Mouse (Mus musculus) stomach, postnatal 0 days (tissue): ENCODE results near the gene Syt7. TPM values are rescaled to one million over a fixed set of nuclear protein-coding genes. Genes with fewer than 3 reads are reported as not detected.
A peak's percentile ranks its signal among the peaks of the same experiment; 100 is the strongest.

ENCODE experiments used
- ATAC-seq: fragments of 200-750 bp; cut with Nextera tagmentation; 2 replicates; pipeline ENCODE4 v1.8.0; 2017; ENCODE audit not compliant: low FRiP score, low TSS enrichment
- DNase-seq: peaks from one replicate; pipeline ENCODE4 v3.0.0-alpha.2; 2016; ENCODE audit warnings: low spot score
- H3K27ac ChIP-seq: fragments of 300-500 bp; sonication (generic); replicated peaks from 2 replicates; pipeline ENCODE4 v1.5.1; 2014; ENCODE audit warnings: mild to moderate bottlenecking, control low read depth
- H3K27me3 ChIP-seq: fragments of 300-500 bp; sonication (generic); 2 replicates; pipeline ENCODE4 v1.6.1; 2014; ENCODE audit warnings: low read length; ENCODE audit not compliant: control insufficient read depth, insufficient read depth
- H3K36me3 ChIP-seq: fragments of 300-500 bp; sonication (generic); 2 replicates; pipeline ENCODE4 v1.6.1; 2014; ENCODE audit warnings: low read length, mixed read lengths; ENCODE audit not compliant: control insufficient read depth, insufficient read depth
- H3K4me1 ChIP-seq: fragments of 300-500 bp; sonication (generic); replicated peaks from 2 replicates; pipeline ENCODE4 v1.6.1; 2014; ENCODE audit warnings: antibody characterized with exemption; ENCODE audit not compliant: control insufficient read depth, insufficient read depth
- H3K4me2 ChIP-seq: fragments of 300-500 bp; sonication (generic); replicated peaks from 2 replicates; pipeline ENCODE4 v1.6.1; 2014; ENCODE audit warnings: low read depth, mild to moderate bottlenecking, control low read depth, moderate library complexity
- H3K4me3 ChIP-seq: fragments of 300-500 bp; sonication (generic); 2 replicates; pipeline ENCODE4 v1.5.1; 2014; ENCODE audit warnings: low read depth, low read length, control low read depth
- H3K9ac ChIP-seq: fragments of 300-500 bp; sonication (generic); 2 replicates; pipeline ENCODE4 v1.6.1; 2014; ENCODE audit warnings: mild to moderate bottlenecking, low read length, control low read depth, mixed read lengths
- H3K9me3 ChIP-seq: fragments of 300-500 bp; sonication (generic); 2 replicates; pipeline ENCODE4 v1.6.1; 2016; ENCODE audit warnings: low read length; ENCODE audit not compliant: control insufficient read depth
- CTCF ChIP-seq: IDR thresholded peaks from 2 replicates; pipeline ENCODE4 v1.5.1; 2016; ENCODE audit warnings: antibody characterized with exemption, low read depth, mild to moderate bottlenecking, moderate library complexity
- EP300 ChIP-seq: optimal IDR thresholded peaks from 2 replicates; pipeline ENCODE3; 2016; ENCODE audit warnings: antibody characterized with exemption
- WGBS: fragments of 180-500 bp; shearing (Covaris S2); extraction: QIAGEN DNeasy Blood & Tissue Kit; methylation state at CpG from one replicate; pipeline ENCODE4 v1.1.7; 2014; 5-methylcytosine and 5-hydroxymethylcytosine counted together
- polyA plus RNA-seq: library from polyadenylated mRNA; unstranded; fragments of >200 nt; fragmentation: Nextera tagmentation; extraction: Ambion mirVana; gene quantifications from 2 replicates; pipeline ENCODE4 v1.2.1, GENCODE M21; 2015

Syt7 gene
- polyA plus RNA-seq, 1 experiment from 2014 or later = 2.7 TPM

GRCm38 (mm10) chr19:10496976-10497375, 108.1 kb downstream of the Syt7 start:
- DNase-seq = no peak
- WGBS = 60% methylated on average over 2 of the region's 2 CpGs
- H3K36me3 ChIP-seq = 0 out of 2 replicates have a peak, but pooled peaks cover 7% of the 10 kb centered on the region
- H3K27ac ChIP-seq = no peak overlapping the region
- no peaks in the 10 kb centered on the region for H3K9me3 ChIP-seq
- H3K9ac ChIP-seq = no peak overlapping the region
- no peaks in the 10 kb centered on the region for H3K27me3 ChIP-seq
- no peaks in the 10 kb centered on the region for H3K4me1 ChIP-seq
- H3K4me3 ChIP-seq = no peak overlapping the region
- no peak for ATAC-seq
- TF ChIP-seq CTCF (no peak), EP300 (no peak)
- no peak overlapping the region for H3K4me2 ChIP-seq

- Histone ChIP-seq H3K9me3 (no peaks in the 10 kb centered on the region), H3K27me3 (no peaks in the 10 kb centered on the region), H3K4me2 (no peak overlapping the region), H3K27ac (no peak overlapping the region), H3K4me1 (no peaks in the 10 kb centered on the region), H3K9ac (no peak overlapping the region), H3K36me3 (0 out of 2 replicates have a peak, but pooled peaks cover 8% of the 10 kb centered on the region), H3K4me3 (no peak overlapping the region)
- ATAC-seq (peak; percentile 49; the same call in 1 of the 2 replicates), DNase-seq (no peak)
- no peak for TF ChIP-seq EP300
- TF ChIP-seq CTCF = peak; percentile 22; the same call in 1 of the 2 replicates
- 42% methylated on average over 8 of the region's 8 CpGs for WGBS
Observed at GRCm38 (mm10) chr19:10497512-10498160, 108.7 kb downstream of the Syt7 start.

GRCm38 (mm10) chr19:10500581-10500980, 111.7 kb downstream of the Syt7 start:
- H3K27me3 ChIP-seq = no peaks in the 10 kb centered on the region
- H3K9me3 ChIP-seq = no peaks in the 10 kb centered on the region
- 0 out of 2 replicates have a peak, but pooled peaks cover 8% of the 10 kb centered on the region for H3K36me3 ChIP-seq
- H3K9ac ChIP-seq = no peak overlapping the region
- ATAC-seq = peak; percentile 49; the same call in 1 of the 2 replicates
- TF ChIP-seq EP300 (no peak), CTCF (no peak)
- no peaks in the 10 kb centered on the region for H3K4me1 ChIP-seq
- DNase-seq = no peak
- H3K4me2 ChIP-seq = no peak overlapping the region
- peak overlapping the region; percentile 9 for H3K27ac ChIP-seq
- no peak overlapping the region for H3K4me3 ChIP-seq
- 68% methylated on average over 8 of the region's 8 CpGs for WGBS

GRCm38 (mm10) chr19:10502571-10502970, 113.7 kb downstream of the Syt7 start:
- Histone ChIP-seq H3K9me3 (no peaks in the 10 kb centered on the region), H3K4me3 (no peak overlapping the region), H3K9ac (no peak overlapping the region), H3K4me1 (no peaks in the 10 kb centered on the region), H3K27ac (no peak overlapping the region), H3K27me3 (no peaks in the 10 kb centered on the region), H3K4me2 (no peak overlapping the region), H3K36me3 (peaks cover 11% of the 10 kb centered on the region; the same call in 1 of the 2 replicates)
- 6% methylated on average over 4 of the region's 4 CpGs for WGBS
- DNase-seq (peak; percentile 46), ATAC-seq (peak; percentile 63; the same call in 1 of the 2 replicates)
- TF ChIP-seq EP300 = no peak
- peak; percentile 93 for TF ChIP-seq CTCF

Other genes starting within 250 kb of the Syt7 start
- 36.3 TPM in 2 replicates for gene Fads1, start 206.2 kb upstream of the Syt7 start, polyA plus RNA-seq
- gene Tmem258, start 185.1 kb upstream of the Syt7 start, polyA plus RNA-seq = 330 and 370 TPM in 2 replicates
- 27.8 and 29.2 TPM in 2 replicates for gene Fen1, start 184.9 kb upstream of the Syt7 start, polyA plus RNA-seq
- gene Myrf, start 148.3 kb upstream of the Syt7 start, polyA plus RNA-seq = 9.6 and 10.7 TPM in 2 replicates
- 1.3 and 1.7 TPM in 2 replicates for gene Dagla, start 84.2 kb upstream of the Syt7 start, polyA plus RNA-seq
- gene Lrrc10b, start 68.4 kb downstream of the Syt7 start, polyA plus RNA-seq = 2.8 and 3.3 TPM in 2 replicates
- 0.15 and 0.16 TPM in 2 replicates for gene Ppp1r32, start 93.8 kb downstream of the Syt7 start, polyA plus RNA-seq
- 12.5 and 16.7 TPM in 2 replicates for gene Cpsf7, start 136.2 kb downstream of the Syt7 start, polyA plus RNA-seq
- gene Sdhaf2, start 137.1 kb downstream of the Syt7 start, polyA plus RNA-seq = 37.4 and 38.9 TPM in 2 replicates
- gene Tmem216, start 167.1 kb downstream of the Syt7 start, polyA plus RNA-seq = 23.3 and 23.9 TPM in 2 replicates
- gene Cyb561a3, start 188.1 kb downstream of the Syt7 start, polyA plus RNA-seq = 15.7 and 16.7 TPM in 2 replicates
- 11.4 and 12.2 TPM in 2 replicates for gene Tmem138, start 188.3 kb downstream of the Syt7 start, polyA plus RNA-seq
- gene Ddb1, start 216.2 kb downstream of the Syt7 start, polyA plus RNA-seq = 108 and 110 TPM in 2 replicates
- 6.3 and 6.7 TPM in 2 replicates for gene Tkfc, start 216.6 kb downstream of the Syt7 start, polyA plus RNA-seq
- gene Vwce, start 245.1 kb downstream of the Syt7 start, polyA plus RNA-seq = 0.51 and 0.61 TPM in 2 replicates